Mouse (Mus musculus): ENCODE measurements around the gene Tbc1d9.

GRCm38 (mm10) chr8:83233099-83233498 lies 67.9 kb downstream of the Tbc1d9 start:
- no peak for TF ChIP-seq POLR2A (IDR thresholded peaks at IDR 0.05; ENCODE audit: low read depth, low read length)
- no peak for TF ChIP-seq CTCF (IDR thresholded peaks at IDR 0.05; ENCODE audit: borderline replicate concordance, insufficient read depth, low read length)
